Mouse (Mus musculus) liver, embryonic 13.5 days (tissue): Measurements from ENCODE around the gene Sec24d. TPM values are rescaled to one million over a fixed set of nuclear protein-coding genes. Genes with fewer than 3 reads are reported as not detected.
A peak's percentile ranks its signal among the peaks of the same experiment; 100 is the strongest.

Experiments
- ATAC-seq: fragments of 200-750 bp; cut with Nextera tagmentation; 2 replicates; pipeline ENCODE4 v1.8.0; 2017; ENCODE audit warnings: low read depth, mild to moderate bottlenecking, moderate number of reproducible peaks, moderate library complexity
- DNase-seq: peaks from one replicate; pipeline ENCODE4 v3.0.0; 2022
- H3K27ac ChIP-seq: fragments of 300-500 bp; sonication (generic); 2 replicates; pipeline ENCODE4 v1.5.1; 2015; ENCODE audit warnings: moderate library complexity, mild to moderate bottlenecking, inconsistent platforms
- H3K27me3 ChIP-seq: fragments of 300-500 bp; sonication (generic); 2 replicates; pipeline ENCODE4 v1.6.1; 2015; ENCODE audit warnings: mild to moderate bottlenecking, inconsistent platforms
- H3K36me3 ChIP-seq: fragments of 300-500 bp; sonication (generic); 2 replicates; pipeline ENCODE4 v1.6.1; 2015; ENCODE audit warnings: mild to moderate bottlenecking, inconsistent platforms
- H3K4me1 ChIP-seq: fragments of 300-500 bp; sonication (generic); replicated peaks from 2 replicates; pipeline ENCODE4 v1.6.1; 2015; ENCODE audit warnings: inconsistent platforms
- H3K4me2 ChIP-seq: fragments of 300-500 bp; sonication (generic); 2 replicates; pipeline ENCODE4 v1.6.1; 2015; ENCODE audit warnings: inconsistent platforms, mild to moderate bottlenecking, moderate library complexity
- H3K4me3 ChIP-seq: fragments of 300-500 bp; sonication (generic); replicated peaks from 2 replicates; pipeline ENCODE4 v1.5.1; 2015; ENCODE audit warnings: mild to moderate bottlenecking, inconsistent platforms
- H3K9ac ChIP-seq: fragments of 300-500 bp; sonication (generic); 2 replicates; pipeline ENCODE4 v1.6.1; 2015; ENCODE audit warnings: mild to moderate bottlenecking, inconsistent platforms
- H3K9me3 ChIP-seq: fragments of 300-500 bp; sonication (generic); replicated peaks from 2 replicates; pipeline ENCODE4 v1.6.1; 2016; ENCODE audit warnings: inconsistent platforms
- WGBS: fragments of 180-500 bp; shearing (Covaris S2); methylation state at CpG from one replicate; pipeline ENCODE4 v1.1.7; 2015; ENCODE audit not compliant: insufficient replicate concordance; 5-methylcytosine and 5-hydroxymethylcytosine counted together
- polyA plus RNA-seq: library from polyadenylated mRNA; unstranded; fragments of >200 nt; fragmentation: Nextera tagmentation; extraction: Ambion mirVana; gene quantifications from 2 replicates; pipeline ENCODE4 v1.2.1, GENCODE M21; 2015

The Sec24d gene
- polyA plus RNA-seq, 1 experiment from 2014 or later: 14.1 TPM

- no peak overlapping the region for H3K4me2 ChIP-seq
- no peak for DNase-seq
- no peaks in the 10 kb centered on the region for H3K27me3 ChIP-seq
- ATAC-seq: no peak
- no peak overlapping the region for H3K4me3 ChIP-seq
- no peaks in the 10 kb centered on the region for H3K9me3 ChIP-seq
- no peak overlapping the region for H3K9ac ChIP-seq
- H3K36me3 ChIP-seq: no peaks in the 10 kb centered on the region
- H3K4me1 ChIP-seq: peaks cover 2% of the 10 kb centered on the region; the same call in 1 of the 2 replicates
- 54% methylated on average over 4 of the region's 4 CpGs for WGBS
- H3K27ac ChIP-seq: no peak overlapping the region
Observed at GRCm38 (mm10) chr3:123324326-123324725, 57.1 kb downstream of the Sec24d start.

- 64% methylated on average over 6 of the region's 6 CpGs for WGBS
- H3K36me3 ChIP-seq: no peaks in the 10 kb centered on the region
- no peak for ATAC-seq
- H3K4me1 ChIP-seq: no peaks in the 10 kb centered on the region; the same call in 1 of the 2 replicates
- no peaks in the 10 kb centered on the region for H3K9me3 ChIP-seq
- H3K9ac ChIP-seq: no peak overlapping the region
- no peak overlapping the region for H3K4me2 ChIP-seq
- no peak for DNase-seq
- H3K27ac ChIP-seq: no peak overlapping the region
- no peak overlapping the region for H3K4me3 ChIP-seq
- no peaks in the 10 kb centered on the region for H3K27me3 ChIP-seq
Observed at GRCm38 (mm10) chr3:123329251-123329650, 62.0 kb downstream of the Sec24d start.

GRCm38 (mm10) chr3:123330221-123330620 is 63.0 kb downstream of the Sec24d start:
- Histone ChIP-seq H3K4me1 (no peaks in the 10 kb centered on the region), H3K9me3 (no peaks in the 10 kb centered on the region), H3K36me3 (no peaks in the 10 kb centered on the region), H3K27ac (no peak overlapping the region), H3K4me2 (no peak overlapping the region), H3K27me3 (no peaks in the 10 kb centered on the region), H3K9ac (no peak overlapping the region), H3K4me3 (no peak overlapping the region)
- WGBS: 66% methylated on average over 4 of the region's 4 CpGs
- DNase-seq: no peak
- no peak for ATAC-seq

- DNase-seq: no peak
- Histone ChIP-seq H3K36me3 (peaks cover 2% of the 10 kb centered on the region; the same call in 1 of the 2 replicates), H3K4me2 (no peak overlapping the region), H3K27ac (no peak overlapping the region), H3K9ac (no peak overlapping the region), H3K4me3 (no peak overlapping the region), H3K27me3 (no peaks in the 10 kb centered on the region), H3K9me3 (no peaks in the 10 kb centered on the region), H3K4me1 (no peaks in the 10 kb centered on the region)
- WGBS: 71% methylated on average over 2 of the region's 2 CpGs
- ATAC-seq: no peak; the same call in 1 of the 2 replicates
Observed at GRCm38 (mm10) chr3:123332330-123333054, 65.2 kb downstream of the Sec24d start.

GRCm38 (mm10) chr3:123333055-123333424 is 65.8 kb downstream of the Sec24d start:
- DNase-seq: peak; percentile 5
- no peaks in the 10 kb centered on the region for H3K9me3 ChIP-seq

GRCm38 (mm10) chr3:123334947-123335346 is 67.7 kb downstream of the Sec24d start:
- H3K9ac ChIP-seq: no peak overlapping the region
- no peaks in the 10 kb centered on the region for H3K27me3 ChIP-seq
- H3K4me1 ChIP-seq: no peaks in the 10 kb centered on the region
- no peak overlapping the region for H3K27ac ChIP-seq
- no peaks in the 10 kb centered on the region for H3K9me3 ChIP-seq
- ATAC-seq (no peak), DNase-seq (no peak)
- H3K4me2 ChIP-seq: no peak overlapping the region
- WGBS: 44% methylated on average over 7 of the region's 7 CpGs
- H3K4me3 ChIP-seq: no peak overlapping the region
- peaks cover 8% of the 10 kb centered on the region; the same call in 1 of the 2 replicates for H3K36me3 ChIP-seq

More at GRCm38 (mm10) chr3:123333055-123333424, 65.8 kb downstream of the Sec24d start:
- Histone ChIP-seq H3K4me1 (no peaks in the 10 kb centered on the region), H3K27me3 (no peaks in the 10 kb centered on the region), H3K36me3 (peaks cover 7% of the 10 kb centered on the region; the same call in 1 of the 2 replicates), H3K27ac (no peak overlapping the region; the same call in 1 of the 2 replicates), H3K4me3 (no peak overlapping the region), H3K9ac (no peak overlapping the region), H3K4me2 (no peak overlapping the region)
- 36% methylated on average over 4 of the region's 4 CpGs for WGBS
- ATAC-seq: peak; percentile 76

GRCm38 (mm10) chr3:123335480-123335879 is 68.2 kb downstream of the Sec24d start:
- Histone ChIP-seq H3K9ac (no peak overlapping the region), H3K4me2 (no peak overlapping the region), H3K4me1 (no peaks in the 10 kb centered on the region), H3K4me3 (no peak overlapping the region), H3K27ac (no peak overlapping the region), H3K9me3 (no peaks in the 10 kb centered on the region), H3K36me3 (peaks cover 8% of the 10 kb centered on the region; the same call in 1 of the 2 replicates), H3K27me3 (no peaks in the 10 kb centered on the region)
- DNase-seq (no peak), ATAC-seq (no peak)
- WGBS: 59% methylated on average over 3 of the region's 3 CpGs

GRCm38 (mm10) chr3:123336455-123336854 is 69.2 kb downstream of the Sec24d start:
- H3K4me3 ChIP-seq: no peak overlapping the region
- peaks cover 8% of the 10 kb centered on the region; the same call in 1 of the 2 replicates for H3K36me3 ChIP-seq
- 68% methylated on average over 7 of the region's 7 CpGs for WGBS
- H3K9ac ChIP-seq: no peak overlapping the region
- H3K9me3 ChIP-seq: no peaks in the 10 kb centered on the region
- H3K27ac ChIP-seq: no peak overlapping the region
- no peak overlapping the region for H3K4me2 ChIP-seq
- H3K27me3 ChIP-seq: no peaks in the 10 kb centered on the region
- no peaks in the 10 kb centered on the region for H3K4me1 ChIP-seq
- DNase-seq (no peak), ATAC-seq (no peak)

- ATAC-seq: no peak
- H3K9me3 ChIP-seq: no peaks in the 10 kb centered on the region
- H3K36me3 ChIP-seq: peaks cover 8% of the 10 kb centered on the region; the same call in 1 of the 2 replicates
- no peak overlapping the region for H3K27ac ChIP-seq
- no peaks in the 10 kb centered on the region for H3K4me1 ChIP-seq
- no peak for DNase-seq
- no peak overlapping the region for H3K9ac ChIP-seq
- H3K4me2 ChIP-seq: no peak overlapping the region
- H3K4me3 ChIP-seq: no peak overlapping the region
- H3K27me3 ChIP-seq: no peaks in the 10 kb centered on the region
- 61% methylated on average over 5 of the region's 5 CpGs for WGBS
Observed at GRCm38 (mm10) chr3:123336951-123337350, 69.7 kb downstream of the Sec24d start.

GRCm38 (mm10) chr3:123337853-123338252 is 70.6 kb downstream of the Sec24d start:
- Histone ChIP-seq H3K4me3 (no peak overlapping the region), H3K27ac (no peak overlapping the region)
- WGBS: 61% methylated on average over 6 of the region's 6 CpGs

GRCm38 (mm10) chr3:123338666-123339195 is 71.5 kb downstream of the Sec24d start:
- ATAC-seq: no peak
- whole genome bisulfite sequencing: 49% methylated on average over 12 of the region's 12 CpGs

More at GRCm38 (mm10) chr3:123337853-123338252, 70.6 kb downstream of the Sec24d start:
- no peak for ATAC-seq
- H3K4me2 ChIP-seq: no peak overlapping the region
- peaks cover 8% of the 10 kb centered on the region; the same call in 1 of the 2 replicates for H3K36me3 ChIP-seq
- no peaks in the 10 kb centered on the region for H3K9me3 ChIP-seq
- H3K4me1 ChIP-seq: no peaks in the 10 kb centered on the region
- no peak for DNase-seq
- no peak overlapping the region for H3K9ac ChIP-seq
- no peaks in the 10 kb centered on the region for H3K27me3 ChIP-seq

More at GRCm38 (mm10) chr3:123338666-123339195, 71.5 kb downstream of the Sec24d start:
- Histone ChIP-seq H3K9ac (no peak overlapping the region), H3K27ac (no peak overlapping the region), H3K4me3 (no peak overlapping the region), H3K9me3 (no peaks in the 10 kb centered on the region), H3K4me1 (no peaks in the 10 kb centered on the region), H3K4me2 (no peak overlapping the region), H3K36me3 (peaks cover 8% of the 10 kb centered on the region; the same call in 1 of the 2 replicates), H3K27me3 (no peaks in the 10 kb centered on the region)
- no peak for DNase-seq
